Mouse (Mus musculus) neural tube, embryonic 12.5 days (tissue): ENCODE data around the gene Nfe2. TPM values are rescaled to one million over a fixed set of nuclear protein-coding genes. Genes with fewer than 3 reads are reported as not detected.
"Not testable (repeated sequence)": the region's sequence is repeated elsewhere in the genome, so short reads cannot be mapped to it uniquely, and the experiment has no call there.

Experiments used
- ATAC-seq: fragments of 200-750 bp; cut with Nextera tagmentation; 2 replicates; pipeline ENCODE4 v1.8.0; 2017; ENCODE audit warnings: low read depth, mild to moderate bottlenecking, moderate TSS enrichment, moderate library complexity; ENCODE audit not compliant: low FRiP score
- H3K27ac ChIP-seq: fragments of 300-500 bp; sonication (generic); 2 replicates; pipeline ENCODE4 v1.5.1; 2016
- H3K27me3 ChIP-seq: fragments of 300-500 bp; sonication (generic); replicated peaks from 2 replicates; pipeline ENCODE4 v1.6.1; 2016; ENCODE audit warnings: mild to moderate bottlenecking
- H3K36me3 ChIP-seq: fragments of 300-500 bp; sonication (generic); 2 replicates; pipeline ENCODE4 v1.6.1; 2016; ENCODE audit warnings: mild to moderate bottlenecking
- H3K4me1 ChIP-seq: fragments of 300-500 bp; sonication (generic); 2 replicates; pipeline ENCODE4 v1.6.1; 2016
- H3K4me2 ChIP-seq: fragments of 300-500 bp; sonication (generic); replicated peaks from 2 replicates; pipeline ENCODE4 v1.6.1; 2016; ENCODE audit warnings: mild to moderate bottlenecking
- H3K4me3 ChIP-seq: fragments of 300-500 bp; sonication (generic); 2 replicates; pipeline ENCODE4 v1.5.1; 2016
- H3K9ac ChIP-seq: fragments of 300-500 bp; sonication (generic); 2 replicates; pipeline ENCODE4 v1.6.1; 2016; ENCODE audit warnings: mild to moderate bottlenecking
- H3K9me3 ChIP-seq: fragments of 300-500 bp; sonication (generic); 2 replicates; pipeline ENCODE4 v1.6.1; 2016; ENCODE audit warnings: mild to moderate bottlenecking
- WGBS: fragments of 180-500 bp; shearing (Covaris S2); methylation state at CpG from one replicate; pipeline ENCODE4 v1.1.7; 2016; 5-methylcytosine and 5-hydroxymethylcytosine counted together
- polyA plus RNA-seq: library from polyadenylated mRNA; unstranded; fragments of >200 nt; fragmentation: Nextera tagmentation; extraction: Ambion mirVana; gene quantifications from 2 replicates; pipeline ENCODE4 v1.2.1, GENCODE M21; 2016

Nfe2 gene
- polyA plus RNA-seq, 1 experiment from 2014 or later: 4.3 TPM

- Histone ChIP-seq H3K4me2 (no peak overlapping the region), H3K9me3 (no peaks in the 10 kb centered on the region), H3K9ac (no peak overlapping the region), H3K36me3 (peaks cover 64% of the 10 kb centered on the region), H3K4me1 (peaks cover 18% of the 10 kb centered on the region), H3K4me3 (no peak overlapping the region), H3K27me3 (no peaks in the 10 kb centered on the region), H3K27ac (no peak overlapping the region)
- 90% methylated on average over 9 of the region's 9 CpGs for WGBS
- no peak for ATAC-seq
Observed at GRCm38 (mm10) chr15:103247078-103247781, 11.0 kb downstream of the Nfe2 start.

- H3K36me3 ChIP-seq: peaks cover 71% of the 10 kb centered on the region
- H3K4me1 ChIP-seq: peaks cover 24% of the 10 kb centered on the region
- no peak overlapping the region for H3K4me2 ChIP-seq
- H3K4me3 ChIP-seq: no peak overlapping the region
- 79% methylated on average over 6 of the region's 6 CpGs for WGBS
- no peaks in the 10 kb centered on the region for H3K27me3 ChIP-seq
- no peaks in the 10 kb centered on the region for H3K9me3 ChIP-seq
- ATAC-seq: no peak
- no peak overlapping the region for H3K9ac ChIP-seq
- H3K27ac ChIP-seq: no peak overlapping the region
Observed at GRCm38 (mm10) chr15:103245616-103246015, 12.6 kb downstream of the Nfe2 start.

- no peaks in the 10 kb centered on the region for H3K9me3 ChIP-seq
- WGBS: 78% methylated on average over 8 of the region's 8 CpGs
- H3K9ac ChIP-seq: peak overlapping the region; percentile 51; the same call in 1 of the 2 replicates
- H3K4me2 ChIP-seq: peak overlapping the region; percentile 95
- H3K36me3 ChIP-seq: peaks cover 56% of the 10 kb centered on the region
- peaks cover 33% of the 10 kb centered on the region for H3K4me1 ChIP-seq
- H3K4me3 ChIP-seq: peak overlapping the region; percentile 20; the same call in 1 of the 2 replicates
- no peaks in the 10 kb centered on the region for H3K27me3 ChIP-seq
- H3K27ac ChIP-seq: no peak overlapping the region
- ATAC-seq: no peak
Observed at GRCm38 (mm10) chr15:103242885-103243284, 15.3 kb downstream of the Nfe2 start.

GRCm38 (mm10) chr15:103241071-103242018 is 16.9 kb downstream of the Nfe2 start:
- Histone ChIP-seq H3K4me3 (peak overlapping the region; percentile 60), H3K27ac (peak overlapping the region; percentile 79), H3K4me1 (peaks cover 33% of the 10 kb centered on the region), H3K4me2 (peak overlapping the region; percentile 95), H3K9ac (peak overlapping the region; percentile 69), H3K36me3 (peaks cover 40% of the 10 kb centered on the region)
- WGBS: 14% methylated on average over 12 of the region's 12 CpGs
- not testable (repeated sequence) for ATAC-seq, H3K27me3 ChIP-seq, H3K9me3 ChIP-seq

GRCm38 (mm10) chr15:103240160-103241028 is 17.8 kb downstream of the Nfe2 start, which contains the start of gene Hnrnpa1:
TSS of gene Hnrnpa1 (plus strand) at chr15:103240432.
- Histone ChIP-seq H3K4me3 (peak within 1 kb of the TSS; percentile 60), H3K9ac (peak within 1 kb of the TSS; percentile 69), H3K36me3 (peaks cover 35% of the 10 kb centered on the region), H3K4me1 (peaks cover 33% of the 10 kb centered on the region), H3K27ac (peak within 1 kb of the TSS; percentile 81), H3K27me3 (no peaks in the 10 kb centered on the region), H3K9me3 (no peaks in the 10 kb centered on the region), H3K4me2 (peak within 1 kb of the TSS; percentile 95)
- WGBS: under 1% methylated on average over 47 of the region's 47 CpGs
- peak; percentile 94 for ATAC-seq

- peaks cover 33% of the 10 kb centered on the region for H3K4me1 ChIP-seq
- under 1% methylated on average over 39 of the region's 39 CpGs for whole genome bisulfite sequencing
- peak; percentile 93 for ATAC-seq
Observed at GRCm38 (mm10) chr15:103239685-103240159, 18.5 kb downstream of the Nfe2 start, which contains the start of gene Cbx5. TSS of gene Cbx5 (minus strand) at chr15:103239816.

GRCm38 (mm10) chr15:103239130-103239684 is 19.0 kb downstream of the Nfe2 start:
- under 1% methylated on average over 26 of the region's 26 CpGs for WGBS
- Histone ChIP-seq H3K27me3 (no peaks in the 10 kb centered on the region), H3K4me1 (peaks cover 33% of the 10 kb centered on the region)

More at GRCm38 (mm10) chr15:103239685-103240159, 18.5 kb downstream of the Nfe2 start, which contains the start of gene Cbx5:
- Histone ChIP-seq H3K27ac (peak within 1 kb of the TSS; percentile 81), H3K27me3 (no peaks in the 10 kb centered on the region), H3K4me2 (peak within 1 kb of the TSS; percentile 95), H3K36me3 (peaks cover 32% of the 10 kb centered on the region), H3K9me3 (no peaks in the 10 kb centered on the region), H3K4me3 (peak within 1 kb of the TSS; percentile 60), H3K9ac (peak within 1 kb of the TSS; percentile 69)

GRCm38 (mm10) chr15:103237295-103237694 is 20.9 kb downstream of the Nfe2 start:
- ATAC-seq: no peak
- whole genome bisulfite sequencing: 97% methylated on average over 7 of the region's 7 CpGs
- no peak overlapping the region for H3K9ac ChIP-seq
- H3K27ac ChIP-seq: no peak overlapping the region
- H3K36me3 ChIP-seq: peaks cover 14% of the 10 kb centered on the region; the same call in 1 of the 2 replicates
- no peak overlapping the region; the same call in 1 of the 2 replicates for H3K4me2 ChIP-seq
- no peak overlapping the region for H3K4me3 ChIP-seq
- H3K27me3 ChIP-seq: no peaks in the 10 kb centered on the region
- H3K9me3 ChIP-seq: no peaks in the 10 kb centered on the region
- peaks cover 16% of the 10 kb centered on the region for H3K4me1 ChIP-seq

More at GRCm38 (mm10) chr15:103239130-103239684, 19.0 kb downstream of the Nfe2 start:
- Histone ChIP-seq H3K27ac (peak overlapping the region; percentile 81), H3K4me3 (peak overlapping the region; percentile 60), H3K9ac (peak overlapping the region; percentile 56), H3K4me2 (peak overlapping the region; percentile 62), H3K9me3 (no peaks in the 10 kb centered on the region), H3K36me3 (peaks cover 32% of the 10 kb centered on the region)
- ATAC-seq: peak; percentile 87

GRCm38 (mm10) chr15:103233119-103233518 is 25.1 kb downstream of the Nfe2 start:
- H3K4me2 ChIP-seq: no peak overlapping the region
- peaks cover 6% of the 10 kb centered on the region; the same call in 1 of the 2 replicates for H3K36me3 ChIP-seq
- H3K27ac ChIP-seq: no peak overlapping the region
- ATAC-seq: no peak
- no peaks in the 10 kb centered on the region for H3K27me3 ChIP-seq
- no peaks in the 10 kb centered on the region for H3K9me3 ChIP-seq
- H3K4me3 ChIP-seq: no peak overlapping the region
- WGBS: 89% methylated on average over 2 of the region's 2 CpGs
- no peak overlapping the region for H3K9ac ChIP-seq
- peaks cover 1% of the 10 kb centered on the region; the same call in 1 of the 2 replicates for H3K4me1 ChIP-seq

GRCm38 (mm10) chr15:103228904-103229303 is 29.3 kb downstream of the Nfe2 start:
- Histone ChIP-seq H3K9ac (no peak overlapping the region), H3K4me3 (no peak overlapping the region), H3K36me3 (no peaks in the 10 kb centered on the region; the same call in 1 of the 2 replicates), H3K4me1 (no peaks in the 10 kb centered on the region), H3K27me3 (no peaks in the 10 kb centered on the region), H3K27ac (no peak overlapping the region), H3K4me2 (no peak overlapping the region), H3K9me3 (no peaks in the 10 kb centered on the region)
- 88% methylated on average over 2 of the region's 2 CpGs for WGBS
- no peak for ATAC-seq

- no peak for ATAC-seq
- Histone ChIP-seq H3K9me3 (no peaks in the 10 kb centered on the region), H3K9ac (no peak overlapping the region), H3K27ac (no peak overlapping the region), H3K27me3 (no peaks in the 10 kb centered on the region), H3K36me3 (no peaks in the 10 kb centered on the region; the same call in 1 of the 2 replicates), H3K4me3 (no peak overlapping the region), H3K4me1 (no peaks in the 10 kb centered on the region), H3K4me2 (no peak overlapping the region)
- 87% methylated on average over 2 of the region's 2 CpGs for WGBS
Observed at GRCm38 (mm10) chr15:103227572-103227971, 30.6 kb downstream of the Nfe2 start.
